Mouse (Mus musculus): ENCODE measurements around the gene Sult2b1.

Sult2b1 gene

DNA sequence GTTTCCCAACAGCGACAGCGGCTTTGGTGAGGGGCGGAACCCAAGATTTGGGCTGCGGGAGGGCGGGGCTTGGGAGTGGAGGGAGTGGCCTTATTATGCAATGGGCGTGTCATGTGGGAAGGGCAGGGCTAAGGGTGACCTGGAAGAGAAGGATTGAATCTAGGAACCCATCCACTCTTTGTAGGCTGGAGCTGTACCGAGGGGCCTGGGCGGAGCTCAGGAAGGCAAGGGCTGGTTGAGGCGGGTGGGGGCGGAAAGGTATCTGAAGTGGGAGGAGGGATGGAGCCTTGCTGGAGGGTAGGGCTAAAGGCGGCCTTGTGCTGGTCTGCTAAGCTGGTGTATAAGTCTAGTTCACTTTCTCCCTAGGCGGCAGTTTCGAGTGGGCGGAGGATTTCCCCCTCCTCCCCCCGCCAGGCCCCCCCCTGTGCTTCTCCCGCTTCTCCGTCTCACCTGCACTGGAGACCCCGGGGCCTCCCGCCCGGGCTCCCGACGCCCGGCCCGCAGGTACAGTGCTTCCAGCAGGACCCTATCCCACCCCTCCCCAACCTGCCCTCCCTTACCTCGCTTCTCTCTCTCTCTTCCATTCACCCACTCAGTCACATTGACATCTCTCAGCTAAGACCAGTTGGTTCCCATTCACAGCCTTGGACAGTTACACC lies 16.2 kb upstream of the Sult2b1 start:
- DNase-seq (ENCODE audit: low spot score): peak; percentile 69

DNA sequence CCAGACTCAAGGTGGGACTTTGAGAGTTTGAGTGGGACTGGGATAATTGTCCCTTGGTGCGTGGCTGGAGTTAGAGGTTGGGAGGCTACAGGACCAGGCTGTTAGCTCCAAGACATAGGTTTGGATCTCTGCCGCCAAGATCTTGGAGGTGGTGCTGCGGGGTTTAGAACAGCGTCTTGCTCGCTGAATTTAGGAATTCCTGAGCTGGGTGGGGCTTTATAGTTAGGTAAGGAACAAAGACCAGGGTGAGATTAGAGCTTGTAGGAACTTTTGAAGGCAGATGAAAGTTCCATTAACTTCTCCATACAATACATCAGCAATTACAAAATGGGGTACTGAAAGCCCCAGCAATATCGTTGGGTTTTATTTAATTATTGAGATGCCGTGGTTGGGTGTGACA lies 15.5 kb upstream of the Sult2b1 start:
- DNase-seq (ENCODE audit: low spot score): no peak

- no peak for DNase-seq (ENCODE audit: low spot score)
These were observed 14.5 kb upstream of the Sult2b1 start for GRCm38 (mm10) chr7:45798931-45799330.

DNA sequence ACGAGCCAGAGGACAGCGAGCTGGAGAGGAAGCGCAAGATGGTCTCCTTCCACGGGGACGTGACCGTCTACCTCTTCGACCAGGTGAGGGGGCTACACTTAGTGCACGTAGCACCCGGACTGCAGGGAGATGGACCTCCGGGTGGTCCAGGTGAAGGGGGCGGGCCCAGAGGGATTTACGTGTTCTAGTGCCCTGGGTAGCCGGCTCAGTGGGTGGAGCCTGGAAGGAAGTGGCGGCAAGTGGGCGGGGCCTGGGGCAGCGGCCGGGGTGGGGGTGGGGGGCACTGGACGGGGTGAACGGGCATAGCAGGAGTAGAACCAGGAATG lies 14.0 kb upstream of the Sult2b1 start:
- DNase-seq (ENCODE audit: low spot score): peak; percentile 73

DNA sequence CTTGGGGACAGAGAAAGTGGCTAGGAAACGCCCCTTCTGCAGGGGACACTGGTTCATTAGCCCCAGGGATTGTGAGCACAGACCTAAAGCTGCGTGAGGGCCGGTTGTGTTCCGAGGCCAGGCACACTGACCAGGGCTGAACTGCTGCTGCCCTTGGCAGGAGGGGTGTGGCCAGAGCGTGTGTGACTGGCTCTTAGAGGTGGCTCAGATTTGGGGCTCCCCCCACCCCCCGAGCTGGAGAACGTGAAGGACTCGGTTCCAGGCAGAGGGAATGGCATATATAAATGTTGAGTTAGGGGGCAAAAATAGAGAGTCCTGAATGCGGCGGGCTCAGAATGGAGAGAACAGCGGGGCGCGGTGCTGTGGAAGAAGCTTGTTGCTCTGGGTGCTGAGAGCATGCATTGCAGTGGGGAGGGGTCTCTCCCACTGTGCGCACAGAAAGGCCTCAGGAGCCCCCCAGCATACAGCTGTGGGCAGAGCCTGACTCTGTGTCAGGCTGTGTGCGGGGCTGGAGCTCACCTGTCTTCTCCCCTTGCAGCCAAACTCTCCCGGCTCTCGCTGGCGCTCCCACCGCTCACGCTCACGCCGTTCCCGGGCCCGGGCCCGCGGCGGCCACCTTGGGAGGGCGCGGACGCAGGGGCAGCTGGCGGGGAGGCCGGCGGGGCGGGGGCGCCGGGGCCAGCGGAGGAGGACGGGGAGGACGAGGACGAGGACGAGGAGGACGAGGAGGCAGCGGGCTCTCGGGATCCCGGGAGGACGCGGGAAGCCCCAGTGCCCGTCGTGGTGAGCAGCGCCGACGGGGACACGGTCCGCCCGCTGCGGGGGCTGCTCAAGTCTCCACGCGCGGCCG lies 13.4 kb upstream of the Sult2b1 start:
- DNase-seq (ENCODE audit: low spot score): peak; percentile 58

GRCm38 (mm10) chr7:45796950-45797349 lies 12.5 kb upstream of the Sult2b1 start:
- no peak for DNase-seq (ENCODE audit: low spot score)

- no peak for DNase-seq (ENCODE audit: low spot score)
These were observed 10.5 kb upstream of the Sult2b1 start for GRCm38 (mm10) chr7:45794971-45795370.

DNA sequence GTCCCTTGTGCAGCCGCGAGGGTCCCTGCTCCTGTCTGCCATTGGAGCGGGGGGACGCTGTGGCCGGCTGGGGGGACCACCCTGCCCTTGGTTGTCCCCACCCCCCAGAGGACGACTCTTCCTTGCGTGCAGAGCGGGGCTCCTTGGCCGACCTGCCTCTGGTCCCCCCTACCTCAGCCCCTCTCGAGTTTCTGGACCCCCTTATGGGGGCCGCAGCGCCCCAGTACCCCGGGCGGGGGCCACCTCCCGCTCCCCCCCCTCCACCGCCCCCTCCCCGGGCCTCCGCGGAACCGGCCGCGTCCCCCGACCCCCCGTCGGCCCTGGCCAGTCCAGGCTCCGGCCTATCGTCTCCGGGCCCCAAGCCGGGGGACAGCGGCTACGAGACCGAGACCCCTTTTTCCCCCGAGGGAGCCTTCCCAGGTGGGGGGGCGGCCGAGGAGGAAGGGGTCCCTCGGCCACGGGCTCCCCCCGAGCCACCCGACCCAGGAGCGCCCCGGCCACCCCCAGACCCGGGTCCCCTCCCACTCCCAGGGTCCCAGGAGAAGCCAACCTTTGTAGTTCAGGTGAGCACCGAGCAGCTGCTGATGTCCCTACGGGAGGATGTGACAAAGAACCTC lies 9.6 kb upstream of the Sult2b1 start:
- DNase-seq (ENCODE audit: low spot score): no peak

GRCm38 (mm10) chr7:45793240-45793639 lies 8.8 kb upstream of the Sult2b1 start:
- DNase-seq (ENCODE audit: low spot score): no peak

- DNase-seq (ENCODE audit: low spot score): no peak
These were observed 7.5 kb upstream of the Sult2b1 start for GRCm38 (mm10) chr7:45791756-45792490.

DNA sequence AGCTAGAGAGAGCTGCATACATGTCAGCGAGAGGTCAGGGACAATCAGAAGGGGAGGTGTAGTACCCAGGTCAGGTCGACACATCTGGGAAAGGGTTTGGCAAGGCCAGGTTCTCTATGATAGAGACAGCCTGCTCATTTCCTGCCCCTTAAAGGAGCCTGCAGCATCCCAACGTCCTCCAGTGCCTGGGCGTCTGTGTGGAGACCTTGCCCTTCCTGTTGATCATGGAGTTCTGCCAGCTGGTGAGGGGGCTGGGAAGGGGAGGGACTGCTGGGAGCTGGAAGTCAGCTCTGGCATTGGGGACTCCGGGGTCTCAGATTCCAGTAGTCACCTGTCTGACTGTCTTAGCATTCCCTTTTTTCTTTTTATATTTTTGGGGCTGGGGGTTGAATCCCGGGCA lies 6.3 kb upstream of the Sult2b1 start:
- DNase-seq (ENCODE audit: low spot score): no peak

- DNase-seq (ENCODE audit: low spot score): no peak
These were observed 3.2 kb upstream of the Sult2b1 start for GRCm38 (mm10) chr7:45787642-45788041.

DNA sequence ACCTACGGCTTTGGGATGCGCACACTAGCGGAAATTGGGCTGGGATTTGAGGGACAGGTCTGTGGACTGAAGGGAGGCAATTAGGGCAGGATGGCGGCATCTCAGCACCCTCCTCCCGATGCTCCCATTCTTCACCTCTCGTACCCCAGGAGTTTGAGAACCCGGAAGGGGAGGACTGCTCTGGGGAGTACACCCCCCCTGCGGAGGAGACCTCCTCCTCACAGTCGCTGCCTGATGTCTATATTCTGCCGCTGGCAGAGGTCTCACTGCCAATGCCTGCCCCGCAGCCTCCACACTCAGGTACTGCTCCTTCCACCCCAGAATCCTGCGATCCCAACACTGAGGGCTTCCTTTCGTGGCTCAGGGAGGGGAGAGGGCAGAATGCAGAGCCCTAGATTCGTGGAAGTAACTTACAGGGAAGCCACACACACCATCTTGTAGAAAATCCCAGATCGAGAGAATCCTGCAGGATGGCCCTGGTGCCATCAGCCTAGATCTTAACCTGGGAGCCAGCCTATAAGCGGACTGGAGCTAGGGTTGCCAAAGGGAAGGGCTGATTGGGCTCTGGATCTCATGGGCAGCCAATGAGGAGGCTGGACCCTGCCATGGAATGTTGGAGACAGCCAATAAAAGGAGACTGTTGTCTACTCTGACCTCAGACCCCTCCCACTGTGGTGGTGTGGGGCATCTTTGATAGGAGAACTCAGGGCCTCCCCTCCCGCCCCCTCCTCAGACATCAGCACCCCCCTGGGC lies 2.4 kb upstream of the Sult2b1 start:
- DNase-seq (ENCODE audit: low spot score): no peak

GRCm38 (mm10) chr7:45786136-45786578 lies 1.7 kb upstream of the Sult2b1 start:
- peak; percentile 53 for DNase-seq (ENCODE audit: low spot score)

GRCm38 (mm10) chr7:45785388-45786135 lies 1.1 kb upstream of the Sult2b1 start:
- peak; percentile 73 for DNase-seq (ENCODE audit: low spot score)

- peak; percentile 77 for DNase-seq (ENCODE audit: low spot score)
These were observed 868 bp downstream of the Sult2b1 start, which contains the start of gene Lmtk3 for GRCm38 (mm10) chr7:45783511-45784091. Lmtk3 (plus strand) TSS chr7:45783738.

DNA sequence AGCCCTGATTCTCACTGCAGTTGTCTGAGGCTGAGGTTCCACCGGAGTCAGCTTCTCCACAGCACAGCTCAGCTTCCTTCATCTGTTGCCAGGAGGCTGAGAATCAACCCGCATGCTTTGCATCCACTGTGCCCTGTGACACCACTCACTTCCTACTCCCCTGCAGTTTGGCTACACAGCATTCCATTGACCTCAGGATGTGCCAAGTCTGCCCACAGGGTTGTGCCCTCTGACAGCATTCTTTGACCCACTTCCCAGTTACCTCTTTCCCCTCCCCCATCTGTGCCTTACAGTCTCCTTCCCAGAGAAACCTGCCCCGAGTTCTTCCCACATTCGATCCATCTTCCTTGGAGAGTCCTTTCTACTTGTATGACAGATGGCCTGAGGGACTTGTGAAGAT lies 2.2 kb downstream of the Sult2b1 start:
- no peak for DNase-seq (ENCODE audit: low spot score)

DNA sequence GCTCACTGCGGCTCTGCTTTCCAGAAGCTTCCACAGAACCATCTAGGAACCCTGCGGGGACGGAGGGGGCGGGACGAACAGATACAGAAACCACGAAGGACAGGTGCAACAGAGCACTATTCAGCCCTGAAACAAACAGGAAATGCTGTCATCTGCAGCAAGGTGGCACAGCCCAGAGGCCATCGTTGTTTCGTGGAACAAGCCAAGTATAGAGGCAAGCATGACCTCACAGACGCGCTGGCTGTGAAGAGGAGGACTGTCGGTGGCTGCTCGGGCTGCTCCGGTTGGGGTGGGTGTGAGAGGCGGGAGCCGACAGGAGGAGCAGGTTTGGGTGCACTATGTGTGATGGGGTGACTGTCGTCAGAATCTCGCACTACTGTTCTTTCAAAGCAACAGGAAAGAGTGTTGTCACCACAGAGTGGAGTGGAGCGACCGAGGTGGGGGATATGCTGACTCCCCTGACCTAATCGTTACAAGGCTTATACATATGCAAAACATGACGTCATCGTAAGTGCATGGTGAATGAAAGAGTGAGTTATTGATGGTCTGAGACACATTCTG lies 5.3 kb downstream of the Sult2b1 start:
- DNase-seq (ENCODE audit: low spot score): no peak

GRCm38 (mm10) chr7:45775237-45775636 lies 9.2 kb downstream of the Sult2b1 start:
- DNase-seq (ENCODE audit: low spot score): no peak

DNA sequence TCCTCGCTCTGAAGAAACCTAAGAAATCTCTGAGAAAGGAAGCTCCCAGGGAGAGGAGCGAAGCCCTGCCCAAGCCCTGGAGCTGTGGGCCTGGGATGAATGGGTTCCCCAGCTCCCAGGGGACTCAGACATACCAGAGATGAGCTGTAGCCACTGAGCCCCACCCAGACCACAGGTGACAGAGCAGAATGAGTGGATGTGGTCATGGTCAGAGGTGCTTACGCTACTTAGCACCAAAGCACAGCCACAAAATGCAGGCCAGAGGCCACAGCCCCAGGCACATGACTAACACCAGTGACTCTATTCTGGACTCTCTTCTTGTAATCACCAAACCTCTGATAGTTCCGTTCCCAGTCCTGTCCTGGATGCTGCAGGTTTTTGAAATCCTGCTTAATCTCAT lies 13.4 kb downstream of the Sult2b1 start:
- no peak for DNase-seq (ENCODE audit: low spot score)

All from testis, postnatal 10 days (tissue).